Mouse (Mus musculus) thymus, postnatal 25 days (tissue): ENCODE data around the gene Parm1.

Source experiments
- DNase-seq: peaks from one replicate; pipeline ENCODE4 v3.0.0; 2022

The Parm1 gene

GRCm38 (mm10) chr5:91662715-91663114 lies 145.3 kb downstream of the Parm1 start:
- DNase-seq = no peak

DNA sequence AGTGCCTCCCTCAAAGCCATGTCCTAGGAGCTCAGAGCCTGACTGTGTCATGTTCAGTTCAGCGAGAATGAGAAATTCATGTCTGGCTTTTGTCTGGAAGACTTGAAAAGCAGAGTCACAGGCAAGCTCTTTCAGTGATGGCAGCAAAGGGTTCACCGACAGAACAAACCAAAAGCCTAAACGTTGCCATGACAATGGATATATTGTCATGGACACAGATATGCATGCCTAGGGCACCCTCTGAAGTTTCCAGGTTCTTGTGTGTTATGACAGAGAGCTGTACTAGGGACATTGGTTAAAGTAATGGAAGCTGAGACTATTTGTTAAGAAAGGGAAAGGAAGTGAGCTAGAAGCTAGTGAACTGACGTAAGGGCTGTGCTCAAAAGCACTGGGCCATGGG lies 149.7 kb downstream of the Parm1 start:
- no peak for DNase-seq

DNA sequence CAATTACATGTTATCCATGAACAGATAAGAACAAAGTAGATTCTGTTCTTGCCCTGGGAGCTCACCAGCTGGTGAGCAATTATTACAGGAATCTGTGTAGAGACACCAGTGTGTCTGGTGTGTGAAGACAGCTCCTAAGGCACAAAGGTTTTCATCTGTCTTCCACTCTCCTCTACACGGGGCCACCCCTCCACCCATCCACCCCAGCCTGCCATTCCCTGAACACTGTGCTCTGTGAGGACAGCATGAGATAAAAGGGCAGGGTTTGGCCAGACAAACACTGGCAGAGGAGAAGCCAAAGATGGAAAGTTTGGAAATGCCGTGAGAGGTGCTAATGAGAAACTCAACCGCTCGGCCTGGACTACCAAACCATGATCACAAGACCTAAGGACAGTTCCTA lies 151.8 kb downstream of the Parm1 start:
- no peak for DNase-seq
